Mouse (Mus musculus) ovary, adult 2 months (tissue): Measurements from ENCODE around the gene Ctps. TPM values are rescaled to one million over a fixed set of nuclear protein-coding genes. Genes with fewer than 3 reads are reported as not detected.

Source experiments
- polyA plus RNA-seq: library from polyadenylated mRNA; depleted of rRNA; stranded (reverse); fragments of >200 nt; gene quantifications from 2 replicates; pipeline ENCODE4 v1.2.3, GENCODE M21; 2012; rRNA removed

Ctps gene
- polyA plus RNA-seq = 11.4 and 15.6 TPM in 2 replicates

GRCm38 (mm10) chr4:120569486-120570437 lies at the start of gene Ctps:
Ctps (minus strand) TSS chr4:120570276.

DNA sequence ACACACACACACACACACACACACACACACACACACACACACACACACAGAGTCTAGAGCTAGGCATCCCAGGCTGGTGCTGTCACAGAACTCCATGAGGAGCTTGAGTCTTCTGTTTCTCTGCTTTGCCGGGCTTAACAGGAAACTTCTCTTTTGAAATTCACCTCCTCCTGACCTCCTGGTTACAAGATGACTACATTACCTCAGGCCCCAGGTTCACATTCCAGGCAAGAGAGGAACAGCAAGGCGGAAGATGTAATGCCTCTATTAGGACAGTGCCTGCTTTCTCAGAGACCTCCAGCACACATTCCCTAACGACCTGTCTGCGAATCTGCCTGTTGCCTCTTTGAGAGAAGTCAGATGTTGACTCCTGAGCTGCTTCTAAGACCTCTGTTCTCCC lies 18.4 kb upstream of the Ctps start, which contains the start of gene Gm8439:
TSS of gene Gm8439 (plus strand) at position 301 of the 400 bp plus-strand sequence.

DNA sequence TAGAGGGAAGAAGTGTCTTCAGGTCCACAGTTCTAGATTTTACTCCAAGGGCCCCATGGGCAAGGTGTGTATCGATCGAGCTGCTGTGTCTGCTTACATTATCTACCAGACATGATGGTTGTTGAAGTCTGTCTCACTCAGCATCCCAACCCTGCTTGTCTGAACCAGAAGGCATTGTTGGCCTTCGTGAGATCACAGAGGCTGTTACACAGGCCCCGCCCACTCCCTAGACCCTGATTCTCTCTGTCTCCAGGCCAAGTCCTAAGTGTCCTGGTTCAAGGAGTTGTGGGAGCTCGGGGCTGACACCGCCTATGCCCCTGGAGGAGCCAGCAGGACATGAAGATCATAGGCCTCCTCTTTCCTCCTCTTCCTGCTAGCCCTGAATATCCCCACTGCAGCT lies 38.1 kb downstream of the Ctps start, which contains the start of gene Slfnl1:
TSS of gene Slfnl1 (plus strand) at position 246 of the 400 bp plus-strand sequence.

Other genes starting within 250 kb of the Ctps start
- 37.3 and 49.0 TPM in 2 replicates for gene Scmh1, start 165.0 kb downstream of the Ctps start, polyA plus RNA-seq
- gene Slfnl1, start 38.0 kb downstream of the Ctps start, polyA plus RNA-seq = 0.14 and 0.21 TPM in 2 replicates
- gene Gm8439, start 18.5 kb upstream of the Ctps start, polyA plus RNA-seq = not detected in 2 replicates
- gene Cited4, start 96.3 kb upstream of the Ctps start, polyA plus RNA-seq = 205 and 324 TPM in 2 replicates
- 15.5 and 16.7 TPM in 2 replicates for gene Kcnq4, start 178.3 kb upstream of the Ctps start, polyA plus RNA-seq